Mouse (Mus musculus) bone marrow, adult 2 months (tissue): ENCODE measurements at regions not wholly inside any gene's neighbourhood (a gene's known extent, or its start where the extent isn't known, plus 50 kb on each side); places are given as distances from the start of the nearest gene placed in this dataset.

Experiments used
- CTCF ChIP-seq: fragments of 200-500 bp; IDR thresholded peaks from 2 replicates; pipeline ENCODE4 v1.5.1; 2011; ENCODE audit warnings: low read length, control low read depth; ENCODE audit not compliant: control insufficient read depth, insufficient read depth
- POLR2A ChIP-seq: fragments of 200-500 bp; IDR thresholded peaks from 2 replicates; pipeline ENCODE4 v1.6.1; 2011; ENCODE audit warnings: low read depth, mild to moderate bottlenecking, control low read depth, low read length, borderline replicate concordance; ENCODE audit not compliant: control insufficient read depth

- no peak for TF ChIP-seq POLR2A
- TF ChIP-seq CTCF = no peak
These were observed 659.6 kb upstream of the Kirrel3 start for GRCm38 (mm10) chr9:33826116-33826515.
